Mouse (Mus musculus): ENCODE data around the gene Tnfaip8l3.

- TF ChIP-seq GATA1 (IDR thresholded peaks at IDR 0.05; ENCODE audit: borderline replicate concordance, low read length) (no peak), FLI1 (IDR thresholded peaks at IDR 0.05; ENCODE audit: low read length) (no peak)
Observed at GRCm38 (mm10) chr9:53973929-53974327, 94.3 kb downstream of the Tnfaip8l3 start.

All from megakaryocyte, embryonic 14.5 days (primary cell).